Mouse (Mus musculus) yolk sac, embryonic 10.5 days (tissue): ENCODE measurements around the gene Kank1.

Experiments
- DNase-seq: peaks from one replicate; pipeline ENCODE4 v3.0.0-alpha.2; 2017; ENCODE audit warnings: low spot score

Gene Kank1

DNA sequence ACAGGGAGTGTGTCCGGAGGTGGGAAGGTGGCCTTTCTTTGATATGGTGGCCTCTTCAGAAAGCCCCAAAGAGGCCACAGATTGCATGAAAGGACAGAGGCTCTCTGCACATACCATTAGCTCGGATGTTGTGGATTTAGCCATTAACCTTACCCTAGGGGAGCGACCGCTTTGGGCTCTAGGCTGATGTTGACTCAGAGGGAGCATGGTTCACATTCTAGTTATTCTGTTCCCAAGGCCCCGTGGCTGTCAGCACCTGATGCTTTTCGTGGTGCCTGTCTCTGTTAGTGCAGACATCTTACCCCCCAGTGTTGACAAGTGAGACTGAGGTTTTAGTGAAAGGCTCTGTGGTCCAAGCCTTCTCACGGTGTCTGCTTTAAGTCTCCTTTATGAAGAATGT lies 74.9 kb downstream of the Kank1 start:
- DNase-seq, result no peak

GRCm38 (mm10) chr19:25315458-25315889 lies 78.7 kb downstream of the Kank1 start:
- DNase-seq, result no peak

GRCm38 (mm10) chr19:25315993-25316392 lies 79.2 kb downstream of the Kank1 start:
- DNase-seq, result no peak

DNA sequence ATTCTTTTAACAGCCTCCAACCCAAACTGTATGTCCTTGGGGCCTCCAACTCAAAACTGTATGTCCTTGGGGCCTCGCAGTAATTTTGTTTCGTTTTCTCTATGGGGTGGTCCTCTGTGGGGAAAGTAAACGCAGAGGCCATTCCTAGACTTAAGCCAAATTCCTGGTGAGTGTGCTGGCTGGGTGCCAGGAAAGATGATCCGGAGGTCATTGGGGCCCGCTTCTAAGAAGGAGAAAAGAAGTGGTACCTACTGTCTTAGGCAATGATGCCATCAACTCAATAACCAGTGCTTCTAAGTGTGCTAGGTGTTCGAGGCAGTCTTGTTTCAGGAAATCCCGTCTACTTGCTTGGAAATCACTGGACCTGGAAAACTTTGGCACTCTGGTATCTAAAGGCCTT lies 87.5 kb downstream of the Kank1 start:
- DNase-seq, result peak; percentile 15

DNA sequence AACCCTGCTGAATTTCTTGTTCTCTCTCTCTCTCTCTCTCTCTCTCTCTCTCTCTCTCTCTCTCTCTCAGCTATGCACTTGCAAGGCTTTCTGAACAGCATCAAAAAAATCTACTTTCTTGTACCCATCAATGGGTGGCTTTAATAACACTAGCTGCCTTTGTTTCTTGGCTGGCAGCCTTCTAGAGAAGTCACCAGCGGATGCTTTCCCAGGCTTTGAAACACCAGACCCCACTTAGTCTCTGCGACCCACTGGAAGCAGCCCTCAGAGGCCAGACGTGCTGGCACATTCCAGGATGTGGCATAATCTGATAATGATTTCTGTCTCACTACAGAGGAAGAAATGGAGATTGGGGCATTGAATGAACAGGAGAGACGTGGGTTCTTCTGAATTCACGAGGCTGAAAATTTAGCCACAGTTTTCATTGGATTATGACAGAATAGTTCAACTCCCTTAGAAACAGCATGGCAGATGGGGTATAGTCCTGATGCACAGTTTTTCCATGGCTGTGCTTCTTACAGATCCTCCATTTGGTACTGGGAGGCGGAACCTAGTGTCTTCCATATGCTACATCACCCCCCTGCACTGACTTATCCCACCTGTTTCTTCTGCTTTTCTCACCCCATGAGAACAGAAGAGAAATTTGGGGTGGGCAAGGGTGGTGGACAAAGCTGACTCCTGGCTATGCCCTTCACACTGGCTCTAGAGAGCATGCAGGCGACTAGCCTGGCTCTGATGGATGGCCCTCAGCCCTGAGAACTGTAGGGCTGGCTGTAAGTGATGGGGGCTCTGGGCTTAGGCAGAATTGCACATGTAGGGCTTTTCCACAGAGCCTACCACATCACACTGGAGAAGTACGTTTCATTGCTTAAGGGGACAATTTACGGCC lies 88.6 kb downstream of the Kank1 start:
- no peak for DNase-seq

- DNase-seq, result no peak
Observed at GRCm38 (mm10) chr19:25326002-25326300, 89.2 kb downstream of the Kank1 start.

GRCm38 (mm10) chr19:25327633-25328032 lies 90.9 kb downstream of the Kank1 start:
- DNase-seq, result no peak

GRCm38 (mm10) chr19:25334360-25334759 lies 97.6 kb downstream of the Kank1 start:
- no peak for DNase-seq

DNA sequence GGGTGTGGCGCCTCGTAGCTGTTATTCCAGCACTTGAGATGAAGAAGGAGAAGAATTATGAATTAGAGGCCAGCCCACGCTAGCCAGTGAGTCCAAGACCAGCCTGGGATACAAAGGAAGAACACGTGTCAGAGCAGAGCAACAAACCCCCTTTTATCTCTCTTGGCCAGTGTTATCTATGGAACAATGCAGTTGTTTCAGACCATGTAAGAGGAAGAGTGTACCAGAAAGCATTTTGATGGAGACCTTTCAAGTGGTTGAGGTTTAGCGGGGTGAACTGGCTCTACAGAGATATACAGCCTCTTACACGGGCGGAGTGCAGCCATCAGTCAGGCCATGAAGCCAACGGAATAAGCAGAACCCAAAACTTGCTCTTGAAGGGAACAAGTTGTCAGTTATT lies 100.0 kb downstream of the Kank1 start:
- DNase-seq, result no peak

- DNase-seq, result peak; percentile 44
Observed at GRCm38 (mm10) chr19:25340630-25341620, 104.2 kb downstream of the Kank1 start.

DNA sequence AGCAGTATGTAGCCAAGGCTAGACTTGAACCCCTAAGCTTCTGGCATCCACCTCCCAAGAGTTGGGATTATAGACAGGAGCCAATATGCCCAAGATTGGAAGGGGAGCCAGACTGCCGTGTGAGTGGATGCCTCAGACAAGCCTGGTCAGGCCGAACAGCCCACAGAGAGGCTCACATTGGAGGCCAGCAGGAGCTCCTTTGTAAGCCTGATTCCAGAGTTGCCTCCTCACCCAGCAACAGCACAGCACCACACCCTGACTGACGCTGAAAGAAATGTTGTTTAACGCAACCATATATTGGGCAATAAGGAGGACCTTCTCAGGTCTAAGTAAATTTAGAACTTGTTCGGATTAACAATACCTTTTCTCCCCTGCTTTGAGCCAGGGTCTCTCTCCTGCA lies 105.3 kb downstream of the Kank1 start:
- no peak for DNase-seq

- DNase-seq, result no peak
Observed at GRCm38 (mm10) chr19:25343657-25344322, 107.0 kb downstream of the Kank1 start.

GRCm38 (mm10) chr19:25344371-25344770 lies 107.6 kb downstream of the Kank1 start:
- no peak for DNase-seq

- no peak for DNase-seq
Observed at GRCm38 (mm10) chr19:25345972-25346371, 109.2 kb downstream of the Kank1 start.

DNA sequence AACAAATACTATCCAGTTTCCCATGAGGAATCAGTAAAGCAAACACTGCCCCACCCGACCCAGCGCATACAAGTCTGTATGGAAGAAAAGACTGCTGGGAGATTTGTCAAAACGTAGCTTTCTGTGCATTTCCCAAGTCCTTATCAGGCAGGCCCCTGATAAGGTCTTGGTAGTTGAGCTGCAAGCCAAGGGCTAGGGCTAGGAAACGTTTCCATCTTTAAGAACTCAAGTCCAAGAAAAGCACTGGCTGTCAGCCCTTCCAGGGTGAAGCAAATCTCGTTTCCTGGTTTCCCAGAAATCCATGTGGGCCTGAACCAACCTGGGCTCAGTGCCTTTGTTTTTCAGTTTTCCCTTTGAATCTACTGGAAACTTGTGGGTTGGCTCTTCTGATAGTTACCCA lies 110.7 kb downstream of the Kank1 start:
- no peak for DNase-seq

DNA sequence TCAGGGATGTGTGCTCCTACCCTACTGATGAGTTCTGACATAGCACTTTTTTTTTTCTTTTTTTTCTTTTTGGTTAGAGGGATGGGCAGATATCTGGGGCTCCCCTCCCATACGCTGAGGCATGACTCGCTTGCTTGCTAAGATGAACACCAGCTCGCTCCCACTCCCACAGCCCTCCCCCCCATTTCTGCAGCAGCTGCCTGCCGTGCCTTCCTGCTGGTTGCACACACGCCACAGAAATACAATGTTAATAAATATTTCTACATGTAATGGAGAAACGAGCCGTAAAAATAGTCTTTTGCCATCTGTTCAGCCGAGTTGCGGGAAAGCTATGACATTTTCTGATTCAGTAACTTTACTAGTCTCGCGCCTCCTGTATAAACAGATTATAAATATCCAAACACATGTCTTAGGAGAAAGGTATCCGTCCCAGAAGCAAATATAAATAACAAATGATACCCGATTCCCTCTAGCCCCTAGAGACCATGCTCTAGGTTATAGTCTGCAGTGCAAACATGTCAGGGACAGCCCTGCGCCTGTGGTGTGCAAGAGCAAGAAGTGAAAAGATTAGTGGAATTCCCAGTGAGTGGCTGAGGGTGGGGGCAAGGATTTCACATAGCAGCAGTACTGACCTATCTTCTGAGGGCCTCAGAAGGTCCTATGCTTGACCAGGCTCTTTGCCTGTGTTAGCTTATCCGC lies 114.6 kb downstream of the Kank1 start:
- DNase-seq, result no peak

- DNase-seq, result no peak
Observed at GRCm38 (mm10) chr19:25357094-25357493, 120.3 kb downstream of the Kank1 start.

DNA sequence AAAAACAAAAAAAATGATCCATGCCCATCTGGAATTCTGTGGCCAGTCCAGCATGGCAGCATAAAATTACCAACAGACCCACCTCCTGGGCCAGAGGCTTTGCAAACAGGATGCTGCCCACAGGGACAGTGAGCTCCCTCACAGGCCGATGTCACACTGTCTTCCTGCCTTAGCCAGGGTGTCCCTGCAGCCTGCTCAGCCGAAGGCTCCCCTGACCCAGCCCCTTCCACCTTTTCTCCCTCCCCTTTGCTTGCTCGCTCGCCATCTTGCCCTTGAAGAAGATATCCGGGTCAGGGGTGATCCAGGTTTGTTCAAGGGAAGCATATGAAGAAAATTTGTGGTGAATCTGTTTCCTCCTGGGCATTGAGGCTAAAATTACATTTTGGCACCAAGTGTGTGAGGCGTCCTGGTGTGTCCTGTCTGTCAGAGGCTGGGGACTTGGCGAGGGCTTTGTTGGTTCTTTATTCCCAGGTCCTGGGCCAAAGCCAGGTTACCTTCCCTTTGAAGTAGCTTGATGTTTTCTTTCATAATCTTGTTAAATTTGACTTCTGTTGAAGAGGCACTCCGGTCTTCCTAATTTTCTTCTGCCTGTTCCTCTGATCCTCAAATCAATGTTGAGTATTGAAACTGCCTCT lies 121.8 kb downstream of the Kank1 start:
- no peak for DNase-seq

DNA sequence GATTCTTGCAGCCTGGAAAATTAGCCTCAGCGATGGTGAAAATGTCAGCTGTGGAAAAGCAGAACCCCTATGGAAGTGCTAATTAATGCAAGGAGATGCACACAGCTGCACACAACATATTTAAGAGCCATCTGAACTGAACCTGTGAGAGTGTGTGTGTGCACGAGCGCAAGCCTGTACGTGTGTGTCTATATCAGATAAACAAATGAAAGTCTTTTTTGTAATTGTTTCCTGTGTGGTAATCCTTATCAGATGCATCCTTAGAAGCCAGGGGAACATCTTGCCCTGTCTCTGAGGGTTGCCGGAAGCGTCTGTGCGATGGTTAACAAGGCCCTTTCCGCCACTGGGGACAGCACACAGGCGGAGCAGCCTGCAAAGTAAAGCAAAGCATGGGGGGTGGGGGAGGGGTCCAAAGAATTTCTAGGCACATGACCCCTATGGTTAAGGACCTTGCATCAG lies 123.8 kb downstream of the Kank1 start:
- DNase-seq, result peak; percentile 51

- DNase-seq, result no peak
Observed at GRCm38 (mm10) chr19:25361956-25362355, 125.2 kb downstream of the Kank1 start.

DNA sequence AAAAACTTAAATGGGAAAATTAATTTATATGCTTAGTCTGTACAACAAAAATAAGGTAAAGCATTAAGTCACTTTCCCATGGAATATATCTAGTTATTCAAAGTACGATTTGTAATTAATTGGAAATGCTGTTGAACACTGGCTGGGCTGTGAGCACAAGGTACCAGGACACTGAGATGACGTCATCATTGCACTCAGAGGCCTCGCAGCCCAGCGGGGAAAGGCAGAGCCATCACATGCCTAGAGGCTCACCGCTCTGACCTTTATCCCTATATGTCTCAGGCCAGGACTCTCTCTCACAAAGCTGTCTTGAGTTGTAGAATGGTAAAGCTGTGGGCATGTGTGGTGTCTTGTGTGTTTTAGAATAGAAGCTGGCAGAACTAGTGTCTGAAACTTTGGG lies 128.9 kb downstream of the Kank1 start:
- no peak for DNase-seq
